Mouse (Mus musculus) heart, adult 2 months (tissue): ENCODE measurements at regions not wholly inside any gene's neighbourhood (a gene's known extent, or its start where the extent isn't known, plus 50 kb on each side); places are given as distances from the start of the nearest gene placed in this dataset.

Experiments used
- CTCF ChIP-seq: fragments of 200-600 bp; IDR thresholded peaks from 2 replicates; pipeline ENCODE4 v1.8.1; 2022; ENCODE audit warnings: antibody characterized with exemption, mild to moderate bottlenecking, moderate library complexity
- POLR2A ChIP-seq: fragments of 200-500 bp; IDR thresholded peaks from 2 replicates; pipeline ENCODE4 v1.6.1; 2011; ENCODE audit warnings: mild to moderate bottlenecking, low read depth, low read length, control low read depth; ENCODE audit not compliant: insufficient read depth

GRCm38 (mm10) chr2:167774806-167775179, 85.2 kb upstream of the Tmem189 start:
- TF ChIP-seq CTCF: no peak
- no peak for TF ChIP-seq POLR2A
